Mouse (Mus musculus): ENCODE measurements around the gene Vezt. TPM values are rescaled to one million over a fixed set of nuclear protein-coding genes. Genes with fewer than 3 reads are reported as not detected.
A peak's percentile ranks its signal among the peaks of the same experiment; 100 is the strongest.

The Vezt gene
- polyA plus RNA-seq, 1 experiment from 2014 or later, result 39.0 TPM

DNA sequence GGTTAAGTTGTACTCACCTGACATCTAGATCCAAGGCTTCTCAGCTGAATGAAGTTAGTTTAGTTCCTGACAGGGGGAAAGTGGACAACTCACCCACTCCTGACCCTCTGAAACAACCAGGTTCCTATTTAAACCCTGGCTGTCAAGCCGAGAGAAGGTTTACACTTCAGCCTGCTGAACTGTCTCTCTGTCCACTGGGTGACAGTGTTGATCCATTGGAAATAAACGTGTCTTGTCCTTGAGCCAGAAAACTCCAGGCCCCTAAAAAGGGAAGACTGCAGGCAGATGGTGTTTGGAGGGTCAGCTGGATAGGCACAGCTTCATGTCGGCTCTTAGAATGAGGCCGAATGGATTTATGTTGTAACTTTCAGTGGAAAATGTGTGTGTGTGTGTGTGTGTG lies 90.3 kb downstream of the Vezt start:
- no peak for DNase-seq (ENCODE audit: low spot score)
- H3K36me3 ChIP-seq (replicated peaks; ENCODE audit: control insufficient read depth, insufficient read depth, low read depth, low read length), result no peaks in the 10 kb centered on the region
- H3K27me3 ChIP-seq (ENCODE audit: control insufficient read depth, insufficient read depth, low read length), result no peaks in the 10 kb centered on the region
- 40% methylated on average over 4 of the region's 4 CpGs for WGBS
- ATAC-seq (replicated peaks; ENCODE audit: insufficient number of reproducible peaks, low FRiP score, low TSS enrichment, low read depth), result no peak
- no peak overlapping the region for H3K4me3 ChIP-seq (ENCODE audit: low read depth, low read length)
- H3K4me2 ChIP-seq (ENCODE audit: low read depth, low read length), result no peak overlapping the region
- no peaks in the 10 kb centered on the region for H3K4me1 ChIP-seq (ENCODE audit: control insufficient read depth, insufficient read depth, low read length)
- H3K9ac ChIP-seq (replicated peaks; ENCODE audit: low read length), result no peak overlapping the region
- no peaks in the 10 kb centered on the region for H3K9me3 ChIP-seq (replicated peaks; ENCODE audit: control insufficient read depth, low read length)
- no peak overlapping the region for H3K27ac ChIP-seq (replicated peaks; ENCODE audit: low read depth, low read length)

DNA sequence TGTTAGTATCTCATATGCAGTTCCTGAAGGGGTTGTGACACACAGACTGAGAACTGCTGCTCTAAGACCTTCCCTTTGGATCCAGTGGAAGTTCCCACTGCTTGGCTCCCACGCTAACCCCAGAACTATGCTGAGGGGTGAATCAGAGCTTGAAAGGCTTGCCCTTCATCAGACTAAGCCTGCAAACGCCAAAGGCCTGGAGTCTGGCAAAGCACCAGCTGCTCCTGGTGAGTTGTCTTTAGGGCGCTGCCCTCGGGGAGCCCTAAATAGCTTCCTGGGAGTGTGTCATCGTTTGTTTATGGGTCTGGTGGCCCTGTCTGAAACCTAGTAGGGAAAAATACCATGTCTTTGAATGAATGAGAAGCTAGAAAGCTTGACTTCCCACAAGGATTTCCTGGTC lies 91.4 kb downstream of the Vezt start:
- ATAC-seq (replicated peaks; ENCODE audit: insufficient number of reproducible peaks, low FRiP score, low TSS enrichment, low read depth), result no peak

DNA sequence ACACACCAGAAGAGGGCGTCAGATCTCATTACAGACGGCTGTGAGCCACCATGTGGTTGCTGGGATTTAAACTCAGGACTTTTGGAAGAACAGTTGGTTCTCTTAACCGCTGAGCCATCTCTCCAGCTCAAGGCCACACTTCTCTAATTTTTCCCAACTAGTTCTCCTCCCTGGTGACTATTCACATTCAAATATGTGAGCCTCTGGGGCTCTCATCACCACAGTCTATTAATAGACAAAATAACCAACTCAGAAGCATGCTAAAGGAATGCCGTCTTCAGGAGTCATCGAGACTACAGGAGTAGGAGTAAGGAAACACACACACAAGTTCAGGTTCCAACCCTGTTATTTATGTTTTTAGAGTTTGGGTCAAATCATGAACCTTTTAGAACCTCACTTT lies 95.3 kb downstream of the Vezt start:
- H3K4me1 ChIP-seq (ENCODE audit: control insufficient read depth, insufficient read depth, low read length), result no peaks in the 10 kb centered on the region
- WGBS, result 87% methylated on average over 5 of the region's 5 CpGs
- DNase-seq (ENCODE audit: low spot score) (no peak), ATAC-seq (replicated peaks; ENCODE audit: insufficient number of reproducible peaks, low FRiP score, low TSS enrichment, low read depth) (no peak)
- no peak overlapping the region for H3K27ac ChIP-seq (replicated peaks; ENCODE audit: low read depth, low read length)
- no peaks in the 10 kb centered on the region for H3K27me3 ChIP-seq (ENCODE audit: control insufficient read depth, insufficient read depth, low read length)
- no peak overlapping the region for H3K4me2 ChIP-seq (ENCODE audit: low read depth, low read length)
- no peak overlapping the region for H3K9ac ChIP-seq (replicated peaks; ENCODE audit: low read length)
- H3K4me3 ChIP-seq (ENCODE audit: low read depth, low read length), result no peak overlapping the region
- no peaks in the 10 kb centered on the region for H3K9me3 ChIP-seq (replicated peaks; ENCODE audit: control insufficient read depth, low read length)
- no peaks in the 10 kb centered on the region for H3K36me3 ChIP-seq (replicated peaks; ENCODE audit: control insufficient read depth, insufficient read depth, low read depth, low read length)

More for the DNA sequence above, 91.4 kb downstream of the Vezt start:
- no peak overlapping the region for H3K9ac ChIP-seq (replicated peaks; ENCODE audit: low read length)
- no peak overlapping the region for H3K27ac ChIP-seq (replicated peaks; ENCODE audit: low read depth, low read length)
- no peaks in the 10 kb centered on the region for H3K27me3 ChIP-seq (ENCODE audit: control insufficient read depth, insufficient read depth, low read length)
- no peaks in the 10 kb centered on the region for H3K36me3 ChIP-seq (replicated peaks; ENCODE audit: control insufficient read depth, insufficient read depth, low read depth, low read length)
- no peak for DNase-seq (ENCODE audit: low spot score)
- no peak overlapping the region for H3K4me3 ChIP-seq (ENCODE audit: low read depth, low read length)
- WGBS, result 63% methylated on average over 5 of the region's 5 CpGs
- H3K4me2 ChIP-seq (ENCODE audit: low read depth, low read length), result no peak overlapping the region
- no peaks in the 10 kb centered on the region for H3K4me1 ChIP-seq (ENCODE audit: control insufficient read depth, insufficient read depth, low read length)
- H3K9me3 ChIP-seq (replicated peaks; ENCODE audit: control insufficient read depth, low read length), result no peaks in the 10 kb centered on the region

DNA sequence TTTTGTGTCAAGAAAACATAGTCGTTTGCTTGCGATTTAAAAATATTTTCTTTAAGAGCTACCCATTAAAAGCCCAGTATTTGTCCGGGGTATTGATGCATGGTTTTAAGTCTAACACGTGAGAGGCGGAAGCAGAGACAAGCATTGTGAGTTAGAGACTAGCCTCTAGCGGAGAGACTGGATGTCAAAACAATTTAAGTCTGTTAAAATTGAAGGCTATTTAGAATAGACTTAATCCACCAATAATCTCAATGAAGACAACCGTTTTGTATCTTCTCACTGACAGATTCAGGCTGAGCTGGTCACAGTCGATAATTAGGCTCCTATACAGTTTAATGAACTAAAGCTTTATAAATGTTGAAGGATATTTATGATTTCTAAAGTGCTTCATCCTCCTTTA lies 95.9 kb downstream of the Vezt start:
- no peak overlapping the region for H3K4me2 ChIP-seq (ENCODE audit: low read depth, low read length)
- H3K27me3 ChIP-seq (ENCODE audit: control insufficient read depth, insufficient read depth, low read length), result no peaks in the 10 kb centered on the region
- H3K9ac ChIP-seq (replicated peaks; ENCODE audit: low read length), result no peak overlapping the region
- ATAC-seq (replicated peaks; ENCODE audit: insufficient number of reproducible peaks, low FRiP score, low TSS enrichment, low read depth), result no peak
- no peak overlapping the region for H3K27ac ChIP-seq (replicated peaks; ENCODE audit: low read depth, low read length)
- DNase-seq (ENCODE audit: low spot score), result no peak
- no peaks in the 10 kb centered on the region for H3K36me3 ChIP-seq (replicated peaks; ENCODE audit: control insufficient read depth, insufficient read depth, low read depth, low read length)
- H3K4me1 ChIP-seq (ENCODE audit: control insufficient read depth, insufficient read depth, low read length), result no peaks in the 10 kb centered on the region
- no peak overlapping the region for H3K4me3 ChIP-seq (ENCODE audit: low read depth, low read length)
- no peaks in the 10 kb centered on the region for H3K9me3 ChIP-seq (replicated peaks; ENCODE audit: control insufficient read depth, low read length)
- 81% methylated on average over 8 of the region's 8 CpGs for WGBS

DNA sequence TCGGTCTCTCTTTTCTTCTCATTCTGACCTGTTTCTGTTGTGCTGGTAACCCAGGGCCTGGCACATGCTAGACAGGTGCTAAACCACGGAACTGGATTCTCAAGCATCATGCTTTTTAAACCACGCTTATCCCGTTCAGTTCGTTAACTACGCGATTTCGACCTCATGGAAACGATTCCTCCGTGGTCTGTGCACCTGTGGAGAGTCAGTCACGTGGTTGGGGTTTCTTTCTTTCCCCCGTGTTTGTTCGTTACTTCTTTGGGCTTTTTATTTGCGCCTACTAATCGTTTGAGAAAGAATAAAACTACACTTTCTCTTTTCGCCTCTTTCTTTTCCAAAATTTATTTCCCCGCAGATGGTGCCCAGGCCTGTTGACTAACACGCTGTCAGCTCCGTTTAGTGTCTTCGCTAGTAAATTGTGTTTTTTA lies 96.8 kb downstream of the Vezt start:
- 89% methylated on average over 20 of the region's 20 CpGs for WGBS
- H3K9ac ChIP-seq (replicated peaks; ENCODE audit: low read length), result no peak overlapping the region

DNA sequence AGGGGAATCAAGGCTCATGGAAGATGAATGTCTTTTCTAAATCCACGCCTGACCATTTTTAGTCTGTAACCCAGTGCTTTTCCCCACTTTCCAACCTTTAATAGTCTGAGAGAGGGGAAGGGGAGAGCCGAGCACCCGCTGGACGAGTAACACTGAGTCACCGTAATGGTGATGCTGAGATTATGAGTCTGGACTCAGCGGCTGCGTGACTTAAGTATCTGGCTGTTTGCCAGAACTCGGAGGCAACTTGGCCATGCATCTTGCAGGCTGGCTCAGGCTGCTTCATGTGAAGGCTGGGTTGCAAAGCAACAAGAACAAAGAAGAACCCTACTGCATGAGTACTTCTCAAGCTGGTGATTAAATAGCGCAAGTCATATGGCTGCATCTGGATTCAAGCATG lies 101.6 kb downstream of the Vezt start:
- Histone ChIP-seq H3K4me3 (ENCODE audit: low read depth, low read length) (no peak overlapping the region), H3K36me3 (replicated peaks; ENCODE audit: control insufficient read depth, insufficient read depth, low read depth, low read length) (no peaks in the 10 kb centered on the region), H3K4me1 (ENCODE audit: control insufficient read depth, insufficient read depth, low read length) (no peaks in the 10 kb centered on the region), H3K27ac (replicated peaks; ENCODE audit: low read depth, low read length) (no peak overlapping the region), H3K27me3 (ENCODE audit: control insufficient read depth, insufficient read depth, low read length) (no peaks in the 10 kb centered on the region), H3K4me2 (ENCODE audit: low read depth, low read length) (no peak overlapping the region), H3K9me3 (replicated peaks; ENCODE audit: control insufficient read depth, low read length) (no peaks in the 10 kb centered on the region), H3K9ac (replicated peaks; ENCODE audit: low read length) (no peak overlapping the region)
- DNase-seq (ENCODE audit: low spot score) (peak; percentile 18), ATAC-seq (replicated peaks; ENCODE audit: insufficient number of reproducible peaks, low FRiP score, low TSS enrichment, low read depth) (no peak)
- 73% methylated on average over 9 of the region's 9 CpGs for WGBS

More for the DNA sequence above, 96.8 kb downstream of the Vezt start:
- Histone ChIP-seq H3K4me2 (ENCODE audit: low read depth, low read length) (no peak overlapping the region), H3K4me3 (ENCODE audit: low read depth, low read length) (no peak overlapping the region), H3K27me3 (ENCODE audit: control insufficient read depth, insufficient read depth, low read length) (no peaks in the 10 kb centered on the region), H3K4me1 (ENCODE audit: control insufficient read depth, insufficient read depth, low read length) (no peaks in the 10 kb centered on the region), H3K9me3 (replicated peaks; ENCODE audit: control insufficient read depth, low read length) (no peaks in the 10 kb centered on the region), H3K27ac (replicated peaks; ENCODE audit: low read depth, low read length) (no peak overlapping the region), H3K36me3 (replicated peaks; ENCODE audit: control insufficient read depth, insufficient read depth, low read depth, low read length) (no peaks in the 10 kb centered on the region)
- DNase-seq (ENCODE audit: low spot score) (no peak), ATAC-seq (replicated peaks; ENCODE audit: insufficient number of reproducible peaks, low FRiP score, low TSS enrichment, low read depth) (no peak)

DNA sequence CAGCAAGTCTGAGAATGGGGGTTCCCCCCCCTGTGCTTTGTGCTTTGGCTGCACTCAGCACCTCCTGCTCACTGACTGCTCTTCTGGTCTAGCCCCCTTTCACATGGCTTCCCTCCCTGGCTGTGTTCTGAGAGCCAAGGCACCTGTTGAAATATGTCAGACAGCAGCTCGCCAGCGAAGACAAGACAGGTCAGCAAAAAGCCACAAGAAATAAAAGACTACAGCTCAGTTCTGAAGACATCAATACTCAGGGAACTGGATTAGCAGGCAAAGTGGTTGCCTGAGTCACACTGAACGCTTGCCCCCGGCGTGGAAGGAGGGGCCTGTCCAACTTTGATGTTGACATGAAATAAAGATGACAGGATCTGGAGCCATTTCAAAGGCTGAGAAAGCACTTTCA lies 102.8 kb downstream of the Vezt start:
- H3K9me3 ChIP-seq (replicated peaks; ENCODE audit: control insufficient read depth, low read length), result no peaks in the 10 kb centered on the region
- no peaks in the 10 kb centered on the region for H3K27me3 ChIP-seq (ENCODE audit: control insufficient read depth, insufficient read depth, low read length)
- H3K27ac ChIP-seq (replicated peaks; ENCODE audit: low read depth, low read length), result no peak overlapping the region
- no peak overlapping the region for H3K4me3 ChIP-seq (ENCODE audit: low read depth, low read length)
- 52% methylated on average over 5 of the region's 5 CpGs for WGBS
- no peak overlapping the region for H3K4me2 ChIP-seq (ENCODE audit: low read depth, low read length)
- no peaks in the 10 kb centered on the region for H3K36me3 ChIP-seq (replicated peaks; ENCODE audit: control insufficient read depth, insufficient read depth, low read depth, low read length)
- no peaks in the 10 kb centered on the region for H3K4me1 ChIP-seq (ENCODE audit: control insufficient read depth, insufficient read depth, low read length)
- ATAC-seq (replicated peaks; ENCODE audit: insufficient number of reproducible peaks, low FRiP score, low TSS enrichment, low read depth) (no peak; the same call in 1 of the 2 replicates), DNase-seq (ENCODE audit: low spot score) (peak; percentile 58)
- no peak overlapping the region for H3K9ac ChIP-seq (replicated peaks; ENCODE audit: low read length)

DNA sequence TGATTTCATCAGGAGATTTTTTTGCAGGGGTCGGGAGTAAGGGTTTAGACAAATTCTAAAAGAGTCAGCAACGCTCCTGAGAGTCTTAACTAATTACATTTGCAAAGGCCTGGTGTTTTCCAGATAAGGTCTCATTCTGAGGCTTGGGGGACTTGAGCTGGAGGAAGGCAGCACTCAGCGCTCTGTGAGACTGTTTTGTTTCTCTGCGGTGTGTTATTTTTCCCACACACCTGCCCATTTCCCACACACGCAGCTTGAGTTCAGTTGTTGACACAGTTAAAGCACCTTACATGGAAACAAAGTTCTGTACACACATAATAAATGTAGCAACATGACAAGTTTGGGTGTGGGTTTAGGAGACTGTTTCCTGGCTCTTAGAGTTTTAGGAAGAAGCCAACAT lies 103.6 kb downstream of the Vezt start:
- Histone ChIP-seq H3K27ac (replicated peaks; ENCODE audit: low read depth, low read length) (no peak overlapping the region), H3K9ac (replicated peaks; ENCODE audit: low read length) (no peak overlapping the region), H3K9me3 (replicated peaks; ENCODE audit: control insufficient read depth, low read length) (no peaks in the 10 kb centered on the region), H3K36me3 (replicated peaks; ENCODE audit: control insufficient read depth, insufficient read depth, low read depth, low read length) (no peaks in the 10 kb centered on the region), H3K4me2 (ENCODE audit: low read depth, low read length) (no peak overlapping the region), H3K4me3 (ENCODE audit: low read depth, low read length) (no peak overlapping the region), H3K4me1 (ENCODE audit: control insufficient read depth, insufficient read depth, low read length) (no peaks in the 10 kb centered on the region), H3K27me3 (ENCODE audit: control insufficient read depth, insufficient read depth, low read length) (no peaks in the 10 kb centered on the region)
- 65% methylated on average over 5 of the region's 5 CpGs for WGBS
- DNase-seq (ENCODE audit: low spot score) (no peak), ATAC-seq (replicated peaks; ENCODE audit: insufficient number of reproducible peaks, low FRiP score, low TSS enrichment, low read depth) (no peak)

Measured in embryonic facial prominence, embryonic 11.5 days (tissue).